Mouse (Mus musculus): ENCODE data around the gene Cby1.

GRCm38 (mm10) chr15:79630471-79630870 is 28.5 kb upstream of the Cby1 start:
- no peak for TF ChIP-seq CTCF (IDR thresholded peaks at IDR 0.05; ENCODE audit: control insufficient read depth, insufficient read depth, low read length)
- no peak for TF ChIP-seq POLR2A (IDR thresholded peaks at IDR 0.05; ENCODE audit: borderline replicate concordance, control insufficient read depth, low read depth, low read length)

Measured in bone marrow, adult 2 months (tissue).